Comparison of ENCODE assay signal across 8 mouse cellular contexts in the genomic region with DNA sequence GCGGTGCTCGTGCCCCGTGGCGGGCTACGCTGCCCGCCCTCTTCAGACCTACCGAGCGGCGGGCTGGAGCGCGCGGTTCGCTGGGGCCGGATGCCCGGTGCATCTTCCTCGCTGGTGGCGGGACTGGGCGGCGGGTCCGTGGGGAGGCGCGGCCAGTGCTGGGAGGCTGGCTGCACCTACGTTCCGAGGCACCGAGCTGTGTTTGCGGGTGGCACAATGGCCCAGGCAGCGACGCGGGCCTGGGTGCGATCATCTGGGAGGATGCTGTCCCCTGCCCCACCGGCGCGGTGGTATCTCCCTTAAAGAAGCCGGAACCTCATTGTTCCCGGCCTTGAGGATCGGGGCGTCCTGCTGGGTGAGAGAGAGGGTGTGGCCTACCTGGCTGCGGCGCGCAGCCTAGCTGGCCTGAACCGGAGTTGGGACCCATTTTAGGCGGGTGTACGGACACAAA. TPM values are rescaled to one million over a fixed set of nuclear protein-coding genes. Genes with fewer than 3 reads are reported as not detected.
A peak's percentile ranks its signal among the peaks of the same experiment; 100 is the strongest.
DNase-seq lines count a peak whose midpoint lies in the region; ATAC-seq lines count a peak whose summit lies in the region.

A gene (minus strand): TSS at position 321 of the 451 bp plus-strand sequence.

- peak within 1 kb of the TSS; percentile 94 for H3K4me2 ChIP-seq in hindbrain, embryonic 15.5 days

- peaks cover 24% of the 10 kb centered on the region for H3K4me1 ChIP-seq in hindbrain, embryonic 15.5 days (replicated peaks)

- DNase-seq in T-cell, adult 2 months (ENCODE audit: low spot score): peak; percentile 83
- DNase-seq in cerebellum, postnatal 10 days: peak; percentile 86 to 89
- DNase-seq in frontal cortex, postnatal 14 days (ENCODE audit: low spot score in 2 of 2): peak; percentile 54 to 58
- peak; percentile 62 for DNase-seq in left cerebral cortex, adult 11 months (ENCODE audit: low spot score)
- peak; percentile 84 to 87 for DNase-seq in lung, postnatal 4 days
- DNase-seq in retina, postnatal 7 days (ENCODE audit: low read depth, low spot score): peak; percentile 63
- peak; percentile 86 for DNase-seq in yolk sac, embryonic 10.5 days (ENCODE audit: low spot score)

- H3K9me3 ChIP-seq in hindbrain, embryonic 15.5 days: no peaks in the 10 kb centered on the region

- H3K27me3 ChIP-seq in hindbrain, embryonic 15.5 days: no peaks in the 10 kb centered on the region

- 0% methylated on average over 37 of the region's 43 CpGs for WGBS in hindbrain, embryonic 15.5 days

- peak within 1 kb of the TSS; percentile 100 for H3K27ac ChIP-seq in hindbrain, embryonic 15.5 days (replicated peaks)

- ATAC-seq in hindbrain, embryonic 15.5 days (ENCODE audit: low FRiP score, low read depth): peak; percentile 76

- H3K9ac ChIP-seq in hindbrain, embryonic 15.5 days: peak within 1 kb of the TSS; percentile 98

- H3K36me3 ChIP-seq in hindbrain, embryonic 15.5 days: peaks cover 14% of the 10 kb centered on the region

- H3K4me3 ChIP-seq in hindbrain, embryonic 15.5 days: peak within 1 kb of the TSS; percentile 100

RNA-seq across cellular contexts. Expression of the gene that starts here (rescaled TPM):
- 35.7 and 36.6 TPM in 2 replicates for polyA plus RNA-seq in hindbrain, embryonic 15.5 days (2015; fragmentation: Nextera tagmentation; extraction: Ambion mirVana)

Comparison
In these comparisons a context has a peak if more than half of its experiments do, and no peak if none do; other contexts are left out.
1. Peak in every context shown above with its lines: DNase-seq, ATAC-seq, H3K4me3 ChIP-seq and H3K27ac ChIP-seq.